Mouse (Mus musculus) CD4-positive helper T cell, adult 2 months (primary cell): Measurements from ENCODE around the gene Zkscan7.
"Not testable (repeated sequence)": the region's sequence is repeated elsewhere in the genome, so short reads cannot be mapped to it uniquely, and the experiment has no call there.

Experiments
- DNase-seq: peaks from one replicate; pipeline ENCODE4 v3.0.0-alpha.2; 2012; ENCODE audit warnings: low read depth, missing footprints, low spot score

Zkscan7 gene

GRCm38 (mm10) chr9:122885385-122885784 is at the start of gene Zkscan7:
Zkscan7 (plus strand) TSS chr9:122885685.
- DNase-seq: no peak

DNA sequence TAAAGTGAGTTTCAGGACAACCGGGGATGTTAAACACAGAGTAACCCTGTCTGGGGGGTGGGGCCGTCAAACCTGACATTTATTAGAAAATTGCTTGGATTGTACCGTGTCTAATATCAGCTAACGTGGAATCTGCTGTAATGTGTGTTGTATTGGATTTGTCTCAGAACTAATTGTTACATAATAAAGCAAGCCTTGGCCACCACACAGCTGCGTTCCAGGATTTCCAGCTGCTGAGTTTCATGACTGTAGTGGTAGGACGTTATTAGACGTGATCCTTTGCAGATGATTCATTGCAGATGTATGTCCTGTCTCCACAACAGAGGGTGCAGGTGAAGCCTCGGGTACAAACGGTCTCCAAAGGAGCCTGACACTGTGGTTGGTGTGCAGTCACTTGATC is 49.4 kb upstream of the Zkscan7 start:
- DNase-seq: no peak

- no peak for DNase-seq
Measured at GRCm38 (mm10) chr9:122836790-122837189, 48.7 kb upstream of the Zkscan7 start.

- no peak for DNase-seq
Measured at GRCm38 (mm10) chr9:122837216-122837615, 48.3 kb upstream of the Zkscan7 start.

- no peak for DNase-seq
Measured at GRCm38 (mm10) chr9:122837680-122838079, 47.8 kb upstream of the Zkscan7 start.

DNA sequence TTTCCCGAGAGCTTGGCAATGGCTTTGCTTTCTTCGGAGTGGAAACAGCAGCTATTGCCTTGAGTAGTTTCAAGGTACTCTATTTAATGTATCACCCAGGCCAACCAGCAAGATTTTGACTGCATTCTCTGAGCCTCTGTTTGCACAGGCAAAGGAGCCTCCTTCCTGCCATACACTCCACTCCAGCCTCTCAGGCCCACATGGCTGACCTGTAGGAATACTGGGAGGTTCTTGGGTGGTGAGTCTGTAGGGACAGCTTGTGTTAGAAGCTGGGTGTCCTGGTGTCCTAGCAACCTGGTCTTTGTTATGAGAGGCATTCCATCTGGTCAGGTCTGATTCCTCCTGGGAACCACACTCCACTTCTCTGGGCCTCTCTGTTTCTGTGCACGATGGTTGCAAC is 41.7 kb upstream of the Zkscan7 start, which contains the start of gene Gm35549:
TSS of gene Gm35549 (minus strand) at position 276 of the 400 bp plus-strand sequence.
- no peak for DNase-seq

- no peak for DNase-seq
Measured at GRCm38 (mm10) chr9:122845621-122846020, 39.9 kb upstream of the Zkscan7 start.

GRCm38 (mm10) chr9:122846156-122846555 is 39.3 kb upstream of the Zkscan7 start:
- DNase-seq: no peak

- DNase-seq: not testable (repeated sequence)
Measured at GRCm38 (mm10) chr9:122847811-122848311, 37.6 kb upstream of the Zkscan7 start.

DNA sequence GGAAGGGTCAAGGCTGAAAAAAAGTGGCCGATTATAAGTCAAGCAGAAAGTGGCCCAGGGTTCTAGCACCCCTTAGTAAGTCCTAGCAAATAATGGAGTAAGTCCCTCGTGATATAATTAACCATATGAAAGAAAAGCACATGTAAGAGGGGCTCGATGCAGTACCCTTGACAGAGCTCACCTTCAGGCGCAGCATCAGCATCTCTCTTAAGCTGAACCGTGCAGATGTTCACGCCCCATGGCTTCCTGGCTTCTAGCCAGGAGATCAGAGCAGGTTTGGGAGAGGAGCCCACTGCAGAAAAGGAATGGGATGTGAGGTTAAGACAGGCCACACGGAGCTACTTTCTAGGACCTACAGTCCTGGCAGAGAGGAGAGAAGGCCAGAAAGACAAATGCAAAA is 31.0 kb upstream of the Zkscan7 start:
- no peak for DNase-seq

DNA sequence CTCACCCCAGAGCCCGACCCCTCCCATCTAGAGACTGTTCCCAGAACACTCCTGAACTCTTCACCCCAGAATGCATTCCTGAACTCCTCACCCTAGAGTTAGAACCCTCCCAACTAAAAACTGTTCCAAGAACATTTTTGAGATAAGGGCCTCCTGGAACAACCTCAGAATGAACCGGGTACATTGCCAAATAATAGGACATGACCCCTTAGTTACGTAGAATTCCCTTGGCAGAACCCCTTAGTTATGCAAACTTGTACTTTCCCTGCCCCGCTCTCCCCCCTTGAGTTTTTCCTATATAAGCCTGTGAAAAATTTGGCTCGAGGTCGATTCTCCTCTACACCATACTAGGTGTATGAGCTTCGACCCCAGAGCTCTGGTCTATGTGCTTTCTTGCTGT is 30.3 kb upstream of the Zkscan7 start:
- DNase-seq: not testable (repeated sequence)

- DNase-seq: no peak
Measured at GRCm38 (mm10) chr9:122855617-122856016, 29.9 kb upstream of the Zkscan7 start.

GRCm38 (mm10) chr9:122856716-122857115 is 28.8 kb upstream of the Zkscan7 start:
- no peak for DNase-seq

- DNase-seq: no peak
Measured at GRCm38 (mm10) chr9:122860752-122861151, 24.7 kb upstream of the Zkscan7 start.

- no peak for DNase-seq
Measured at GRCm38 (mm10) chr9:122863731-122864130, 21.8 kb upstream of the Zkscan7 start.

DNA sequence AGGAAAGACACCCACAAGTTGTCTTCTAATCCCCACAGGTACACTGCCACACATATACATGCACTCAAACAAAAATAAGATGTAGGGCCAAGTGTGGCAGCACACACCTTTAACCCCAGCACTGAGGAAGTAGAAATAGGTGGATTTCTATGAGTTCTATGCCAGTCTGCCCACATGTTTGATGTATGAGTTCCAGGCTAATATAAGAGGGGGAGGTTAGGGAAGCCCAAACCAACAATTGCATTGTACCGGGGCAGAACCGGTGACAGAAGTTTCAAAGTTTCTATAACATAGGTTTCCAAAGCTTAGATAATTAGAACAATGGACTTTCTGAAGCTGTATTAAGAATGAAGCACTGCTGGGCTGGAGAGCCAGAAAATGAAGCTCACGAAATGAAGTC is 20.6 kb upstream of the Zkscan7 start:
- no peak for DNase-seq

DNA sequence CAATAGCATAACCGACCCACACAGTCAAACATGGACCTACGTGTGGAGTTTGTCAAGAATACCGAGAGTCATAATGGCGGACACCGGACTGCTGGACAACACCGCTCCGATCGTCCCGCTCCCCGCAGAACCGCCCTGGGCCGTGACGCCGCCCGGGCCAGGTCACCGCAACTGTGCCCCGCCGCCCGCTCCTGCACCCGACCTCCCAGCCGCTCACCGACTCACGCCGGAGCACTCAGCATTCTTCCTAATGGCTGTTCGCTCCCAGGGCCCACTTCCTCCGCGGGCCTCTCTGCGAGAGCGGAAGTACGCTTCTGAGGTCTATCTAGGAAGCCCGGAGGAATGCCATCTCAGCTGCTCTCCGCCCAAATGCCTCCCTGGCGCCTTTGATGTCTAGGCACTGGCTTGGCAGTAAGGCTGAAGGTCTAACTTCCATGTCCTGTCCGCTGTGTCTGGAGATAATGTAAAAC is 19.8 kb upstream of the Zkscan7 start, which contains the start of gene Zfp445:
TSS of gene Zfp445 (minus strand) at position 310 of the 470 bp plus-strand sequence.
- DNase-seq: peak; percentile 91

GRCm38 (mm10) chr9:122866192-122866591 is 19.3 kb upstream of the Zkscan7 start:
- DNase-seq: no peak

- no peak for DNase-seq
Measured at GRCm38 (mm10) chr9:122872595-122872994, 12.9 kb upstream of the Zkscan7 start.

DNA sequence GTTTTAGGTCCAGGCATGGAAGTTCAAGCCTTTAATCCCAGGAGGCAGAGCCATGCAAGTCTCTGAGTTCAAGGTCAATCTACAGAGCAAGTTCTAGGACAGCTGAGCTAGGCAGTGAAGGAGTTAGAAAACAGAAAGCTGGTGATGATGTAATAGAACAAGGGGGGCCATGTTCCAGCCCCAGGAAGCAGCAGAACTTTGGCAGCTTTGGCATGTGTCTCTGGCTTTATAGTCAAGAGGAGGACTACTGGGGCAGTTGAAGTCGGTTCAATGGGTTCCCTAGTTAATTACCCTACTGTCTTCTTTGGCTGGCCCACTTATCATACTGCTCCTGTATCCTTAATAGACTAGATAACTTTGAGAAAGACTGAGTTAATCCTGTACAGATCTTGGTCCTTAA is 10.8 kb upstream of the Zkscan7 start:
- no peak for DNase-seq

- DNase-seq: no peak
Measured at GRCm38 (mm10) chr9:122875145-122875544, 10.3 kb upstream of the Zkscan7 start.

GRCm38 (mm10) chr9:122886372-122887179 is 1.1 kb downstream of the Zkscan7 start:
- peak; percentile 88 for DNase-seq

- DNase-seq: no peak
Measured at GRCm38 (mm10) chr9:122901047-122901446, 15.6 kb downstream of the Zkscan7 start.
